Mouse (Mus musculus): ENCODE measurements around the gene Auts2. TPM values are rescaled to one million over a fixed set of nuclear protein-coding genes. Genes with fewer than 3 reads are reported as not detected.

Auts2 gene
- polyA plus RNA-seq, 1 experiment, result 9.6 TPM

GRCm38 (mm10) chr5:131919983-131920777 is 623.0 kb downstream of the Auts2 start:
- WGBS, result 81% methylated on average over 12 of the region's 12 CpGs
- no peak for TF ChIP-seq POLR2A (IDR thresholded peaks at IDR 0.05; ENCODE audit: borderline replicate concordance, extremely low read depth, low read depth, low read length)
- TF ChIP-seq CTCF (IDR thresholded peaks at IDR 0.05; ENCODE audit: insufficient read depth, low read length), result no peak

GRCm38 (mm10) chr5:131916791-131917403 is 626.2 kb downstream of the Auts2 start:
- no peak for DNase-seq
- Histone ChIP-seq H3K4me1 (ENCODE audit: control insufficient read depth, insufficient read depth, low read length) (no peaks in the 10 kb centered on the region), H3K4me3 (replicated peaks; ENCODE audit: extremely low read depth, low read depth, low read length) (no peak overlapping the region)
- TF ChIP-seq CTCF (IDR thresholded peaks at IDR 0.05; ENCODE audit: insufficient read depth, low read length) (no peak), POLR2A (IDR thresholded peaks at IDR 0.05; ENCODE audit: borderline replicate concordance, extremely low read depth, low read depth, low read length) (no peak)
- WGBS, result 72% methylated on average over 12 of the region's 12 CpGs

More at GRCm38 (mm10) chr5:131919983-131920777, 623.0 kb downstream of the Auts2 start:
- no peak for DNase-seq
- H3K4me3 ChIP-seq (replicated peaks; ENCODE audit: extremely low read depth, low read depth, low read length), result no peak overlapping the region
- H3K4me1 ChIP-seq (ENCODE audit: control insufficient read depth, insufficient read depth, low read length), result no peaks in the 10 kb centered on the region

- DNase-seq, result no peak
- TF ChIP-seq CTCF (IDR thresholded peaks at IDR 0.05; ENCODE audit: insufficient read depth, low read length) (no peak), POLR2A (IDR thresholded peaks at IDR 0.05; ENCODE audit: borderline replicate concordance, extremely low read depth, low read depth, low read length) (no peak)
- WGBS, result 90% methylated on average over 8 of the region's 8 CpGs
- Histone ChIP-seq H3K4me3 (replicated peaks; ENCODE audit: extremely low read depth, low read depth, low read length) (no peak overlapping the region), H3K4me1 (ENCODE audit: control insufficient read depth, insufficient read depth, low read length) (no peaks in the 10 kb centered on the region)
Observed at GRCm38 (mm10) chr5:131913562-131913961, 629.6 kb downstream of the Auts2 start.

GRCm38 (mm10) chr5:131912983-131913382 is 630.2 kb downstream of the Auts2 start:
- WGBS, result 52% methylated on average over 1 of the region's 1 CpGs
- DNase-seq, result no peak
- Histone ChIP-seq H3K4me1 (ENCODE audit: control insufficient read depth, insufficient read depth, low read length) (no peaks in the 10 kb centered on the region), H3K4me3 (replicated peaks; ENCODE audit: extremely low read depth, low read depth, low read length) (no peak overlapping the region)
- no peak for TF ChIP-seq POLR2A (IDR thresholded peaks at IDR 0.05; ENCODE audit: borderline replicate concordance, extremely low read depth, low read depth, low read length)
- no peak for TF ChIP-seq CTCF (IDR thresholded peaks at IDR 0.05; ENCODE audit: insufficient read depth, low read length)

GRCm38 (mm10) chr5:131906313-131906712 is 636.8 kb downstream of the Auts2 start:
- Histone ChIP-seq H3K4me3 (replicated peaks; ENCODE audit: extremely low read depth, low read depth, low read length) (no peak overlapping the region), H3K4me1 (ENCODE audit: control insufficient read depth, insufficient read depth, low read length) (no peaks in the 10 kb centered on the region)
- 85% methylated on average over 3 of the region's 3 CpGs for WGBS
- DNase-seq, result no peak
- TF ChIP-seq CTCF (IDR thresholded peaks at IDR 0.05; ENCODE audit: insufficient read depth, low read length), result no peak

- TF ChIP-seq POLR2A (IDR thresholded peaks at IDR 0.05; ENCODE audit: borderline replicate concordance, extremely low read depth, low read depth, low read length), result no peak
- TF ChIP-seq CTCF (IDR thresholded peaks at IDR 0.05; ENCODE audit: insufficient read depth, low read length), result no peak
- WGBS, result 77% methylated on average over 10 of the region's 10 CpGs
- Histone ChIP-seq H3K4me3 (replicated peaks; ENCODE audit: extremely low read depth, low read depth, low read length) (no peak overlapping the region), H3K4me1 (ENCODE audit: control insufficient read depth, insufficient read depth, low read length) (no peaks in the 10 kb centered on the region)
- no peak for DNase-seq
Observed at GRCm38 (mm10) chr5:131904478-131904877, 638.7 kb downstream of the Auts2 start.

- WGBS, result 38% methylated on average over 4 of the region's 4 CpGs
- Histone ChIP-seq H3K4me3 (replicated peaks; ENCODE audit: extremely low read depth, low read depth, low read length) (no peak overlapping the region), H3K4me1 (ENCODE audit: control insufficient read depth, insufficient read depth, low read length) (no peaks in the 10 kb centered on the region; the same call in 1 of the 2 replicates)
- peak; percentile 9 for DNase-seq
- no peak for TF ChIP-seq CTCF (IDR thresholded peaks at IDR 0.05; ENCODE audit: insufficient read depth, low read length)
- no peak for TF ChIP-seq POLR2A (IDR thresholded peaks at IDR 0.05; ENCODE audit: borderline replicate concordance, extremely low read depth, low read depth, low read length)
Observed at GRCm38 (mm10) chr5:131898048-131898638, 645.0 kb downstream of the Auts2 start.

GRCm38 (mm10) chr5:131886636-131887035 is 656.5 kb downstream of the Auts2 start:
- DNase-seq, result no peak
- no peak overlapping the region for H3K4me3 ChIP-seq (replicated peaks; ENCODE audit: extremely low read depth, low read depth, low read length)
- no peaks in the 10 kb centered on the region for H3K4me1 ChIP-seq (ENCODE audit: control insufficient read depth, insufficient read depth, low read length)
- WGBS, result 77% methylated on average over 3 of the region's 3 CpGs
- TF ChIP-seq POLR2A (IDR thresholded peaks at IDR 0.05; ENCODE audit: borderline replicate concordance, extremely low read depth, low read depth, low read length) (no peak), CTCF (IDR thresholded peaks at IDR 0.05; ENCODE audit: insufficient read depth, low read length) (no peak)

GRCm38 (mm10) chr5:131876569-131876968 is 666.6 kb downstream of the Auts2 start:
- DNase-seq, result no peak
- no peaks in the 10 kb centered on the region for H3K4me1 ChIP-seq (ENCODE audit: control insufficient read depth, insufficient read depth, low read length)
- TF ChIP-seq CTCF (IDR thresholded peaks at IDR 0.05; ENCODE audit: insufficient read depth, low read length), result no peak
- H3K4me3 ChIP-seq (replicated peaks; ENCODE audit: extremely low read depth, low read depth, low read length), result no peak overlapping the region

GRCm38 (mm10) chr5:131875976-131876375 is 667.2 kb downstream of the Auts2 start:
- DNase-seq, result no peak
- TF ChIP-seq POLR2A (IDR thresholded peaks at IDR 0.05; ENCODE audit: borderline replicate concordance, extremely low read depth, low read depth, low read length) (no peak), CTCF (IDR thresholded peaks at IDR 0.05; ENCODE audit: insufficient read depth, low read length) (no peak)
- Histone ChIP-seq H3K4me1 (ENCODE audit: control insufficient read depth, insufficient read depth, low read length) (no peaks in the 10 kb centered on the region), H3K4me3 (replicated peaks; ENCODE audit: extremely low read depth, low read depth, low read length) (no peak overlapping the region)
- WGBS, result 87% methylated on average over 4 of the region's 4 CpGs

Data from lung, adult 2 months (tissue).